Mouse (Mus musculus) heart, embryonic 13.5 days (tissue): ENCODE measurements around the gene Otulinl. TPM values are rescaled to one million over a fixed set of nuclear protein-coding genes. Genes with fewer than 3 reads are reported as not detected.

Experiments
- ATAC-seq: fragments of 200-750 bp; cut with Nextera tagmentation; 2 replicates; pipeline ENCODE4 v1.8.0; 2017; ENCODE audit warnings: moderate TSS enrichment; ENCODE audit not compliant: insufficient number of reproducible peaks, low FRiP score, low TSS enrichment; ENCODE audit errors: extremely low read depth
- H3K27ac ChIP-seq: fragments of 300-500 bp; sonication (generic); replicated peaks from 2 replicates; pipeline ENCODE4 v1.5.1; 2015; ENCODE audit warnings: moderate library complexity, mild to moderate bottlenecking, inconsistent platforms
- H3K27me3 ChIP-seq: fragments of 300-500 bp; sonication (generic); replicated peaks from 2 replicates; pipeline ENCODE4 v1.6.1; 2015; ENCODE audit warnings: mild to moderate bottlenecking, inconsistent platforms
- H3K36me3 ChIP-seq: fragments of 300-500 bp; sonication (generic); 2 replicates; pipeline ENCODE4 v1.6.1; 2015; ENCODE audit warnings: mild to moderate bottlenecking, inconsistent platforms
- H3K4me1 ChIP-seq: fragments of 300-500 bp; sonication (generic); 2 replicates; pipeline ENCODE4 v1.6.1; 2015; ENCODE audit warnings: inconsistent platforms
- H3K4me2 ChIP-seq: fragments of 300-500 bp; sonication (generic); 2 replicates; pipeline ENCODE4 v1.6.1; 2015; ENCODE audit warnings: inconsistent platforms, mild to moderate bottlenecking, moderate library complexity
- H3K4me3 ChIP-seq: fragments of 300-500 bp; sonication (generic); 2 replicates; pipeline ENCODE4 v1.5.1; 2015; ENCODE audit warnings: moderate library complexity, mild to moderate bottlenecking, inconsistent platforms
- H3K9ac ChIP-seq: fragments of 300-500 bp; sonication (generic); 2 replicates; pipeline ENCODE4 v1.6.1; 2015; ENCODE audit warnings: inconsistent platforms, mild to moderate bottlenecking, moderate library complexity
- H3K9me3 ChIP-seq: fragments of 300-500 bp; sonication (generic); 2 replicates; pipeline ENCODE4 v1.6.1; 2016; ENCODE audit warnings: inconsistent platforms
- WGBS: fragments of 180-500 bp; shearing (Covaris S2); methylation state at CpG from one replicate; pipeline ENCODE4 v1.1.7; 2015; ENCODE audit warnings: mixed read lengths; 5-methylcytosine and 5-hydroxymethylcytosine counted together
- polyA plus RNA-seq: library from polyadenylated mRNA; unstranded; fragments of >200 nt; fragmentation: Nextera tagmentation; extraction: Ambion mirVana; gene quantifications from 2 replicates; pipeline ENCODE4 v1.2.1, GENCODE M21; 2015

The Otulinl gene
- polyA plus RNA-seq, 1 experiment from 2014 or later: 4.1 TPM

GRCm38 (mm10) chr15:27702972-27703313 lies 21.6 kb upstream of the Otulinl start:
- H3K27ac ChIP-seq: peak overlapping the region; percentile 50
- no peak overlapping the region for H3K4me2 ChIP-seq
- no peaks in the 10 kb centered on the region for H3K36me3 ChIP-seq
- peaks cover 13% of the 10 kb centered on the region; the same call in 1 of the 2 replicates for H3K27me3 ChIP-seq
- H3K4me1 ChIP-seq: peaks cover 14% of the 10 kb centered on the region
- H3K4me3 ChIP-seq: no peak overlapping the region
- 25% methylated on average over 1 of the region's 1 CpGs for WGBS
- no peak for ATAC-seq
- H3K9me3 ChIP-seq: no peaks in the 10 kb centered on the region; the same call in 1 of the 2 replicates
- H3K9ac ChIP-seq: no peak overlapping the region

GRCm38 (mm10) chr15:27702031-27702971 lies 20.9 kb upstream of the Otulinl start:
- Histone ChIP-seq H3K27me3 (peaks cover 13% of the 10 kb centered on the region; the same call in 1 of the 2 replicates), H3K4me3 (no peak overlapping the region), H3K9me3 (no peaks in the 10 kb centered on the region; the same call in 1 of the 2 replicates), H3K36me3 (no peaks in the 10 kb centered on the region), H3K9ac (no peak overlapping the region), H3K4me1 (peaks cover 14% of the 10 kb centered on the region), H3K4me2 (no peak overlapping the region), H3K27ac (peak overlapping the region; percentile 50)
- 28% methylated on average over 11 of the region's 11 CpGs for WGBS
- no peak for ATAC-seq

- peaks cover 9% of the 10 kb centered on the region for H3K27me3 ChIP-seq
- H3K9ac ChIP-seq: no peak overlapping the region
- ATAC-seq: no peak
- H3K4me3 ChIP-seq: no peak overlapping the region
- peaks cover 6% of the 10 kb centered on the region; the same call in 1 of the 2 replicates for H3K4me1 ChIP-seq
- H3K9me3 ChIP-seq: no peaks in the 10 kb centered on the region; the same call in 1 of the 2 replicates
- 75% methylated on average over 5 of the region's 5 CpGs for WGBS
- no peak overlapping the region for H3K4me2 ChIP-seq
- H3K36me3 ChIP-seq: no peaks in the 10 kb centered on the region
- no peak overlapping the region for H3K27ac ChIP-seq
These were observed 16.3 kb upstream of the Otulinl start for GRCm38 (mm10) chr15:27697632-27698031.

- H3K9me3 ChIP-seq: no peaks in the 10 kb centered on the region
- WGBS: 65% methylated on average over 10 of the region's 10 CpGs
These were observed 11.9 kb upstream of the Otulinl start for GRCm38 (mm10) chr15:27693235-27693634.

GRCm38 (mm10) chr15:27692161-27692560 lies 10.8 kb upstream of the Otulinl start:
- H3K4me1 ChIP-seq: peaks cover 8% of the 10 kb centered on the region; the same call in 1 of the 2 replicates
- peaks cover 12% of the 10 kb centered on the region for H3K27me3 ChIP-seq
- no peak overlapping the region for H3K9ac ChIP-seq
- no peaks in the 10 kb centered on the region for H3K36me3 ChIP-seq
- H3K4me2 ChIP-seq: no peak overlapping the region
- no peak overlapping the region for H3K27ac ChIP-seq
- no peak for ATAC-seq
- H3K4me3 ChIP-seq: no peak overlapping the region
- no peaks in the 10 kb centered on the region for H3K9me3 ChIP-seq
- 70% methylated on average over 7 of the region's 7 CpGs for WGBS

More at GRCm38 (mm10) chr15:27693235-27693634, 11.9 kb upstream of the Otulinl start:
- Histone ChIP-seq H3K4me3 (no peak overlapping the region), H3K36me3 (no peaks in the 10 kb centered on the region), H3K27ac (no peak overlapping the region), H3K4me2 (no peak overlapping the region), H3K27me3 (peaks cover 12% of the 10 kb centered on the region), H3K4me1 (peaks cover 3% of the 10 kb centered on the region; the same call in 1 of the 2 replicates), H3K9ac (no peak overlapping the region)
- no peak for ATAC-seq

GRCm38 (mm10) chr15:27691213-27691612 lies 9.8 kb upstream of the Otulinl start:
- no peak overlapping the region for H3K4me3 ChIP-seq
- no peak overlapping the region for H3K9ac ChIP-seq
- no peak overlapping the region for H3K4me2 ChIP-seq
- peaks cover 8% of the 10 kb centered on the region; the same call in 1 of the 2 replicates for H3K4me1 ChIP-seq
- H3K36me3 ChIP-seq: no peaks in the 10 kb centered on the region
- WGBS: 72% methylated on average over 7 of the region's 7 CpGs
- H3K27me3 ChIP-seq: peaks cover 4% of the 10 kb centered on the region
- no peaks in the 10 kb centered on the region for H3K9me3 ChIP-seq
- H3K27ac ChIP-seq: no peak overlapping the region
- no peak for ATAC-seq

- Histone ChIP-seq H3K4me1 (peaks cover 8% of the 10 kb centered on the region; the same call in 1 of the 2 replicates), H3K9ac (no peak overlapping the region), H3K27me3 (peaks cover 28% of the 10 kb centered on the region), H3K4me2 (no peak overlapping the region), H3K4me3 (no peak overlapping the region), H3K36me3 (no peaks in the 10 kb centered on the region), H3K27ac (no peak overlapping the region), H3K9me3 (no peaks in the 10 kb centered on the region)
- no peak for ATAC-seq
- 29% methylated on average over 9 of the region's 9 CpGs for whole genome bisulfite sequencing
These were observed 6.8 kb upstream of the Otulinl start for GRCm38 (mm10) chr15:27688041-27688651.

GRCm38 (mm10) chr15:27684813-27685212 lies 3.4 kb upstream of the Otulinl start:
- WGBS: 80% methylated on average over 7 of the region's 7 CpGs
- ATAC-seq: no peak
- no peaks in the 10 kb centered on the region for H3K36me3 ChIP-seq

GRCm38 (mm10) chr15:27683206-27683605 lies 1.8 kb upstream of the Otulinl start:
- H3K27ac ChIP-seq: no peak overlapping the region

More at GRCm38 (mm10) chr15:27684813-27685212, 3.4 kb upstream of the Otulinl start:
- Histone ChIP-seq H3K9ac (no peak overlapping the region), H3K4me1 (peaks cover 16% of the 10 kb centered on the region), H3K4me2 (no peak overlapping the region), H3K27me3 (peaks cover 38% of the 10 kb centered on the region), H3K4me3 (no peak overlapping the region), H3K9me3 (no peaks in the 10 kb centered on the region), H3K27ac (no peak overlapping the region)

GRCm38 (mm10) chr15:27682619-27683018 lies 1.2 kb upstream of the Otulinl start:
- peaks cover 52% of the 10 kb centered on the region for H3K27me3 ChIP-seq
- peaks cover 8% of the 10 kb centered on the region; the same call in 1 of the 2 replicates for H3K4me1 ChIP-seq
- no peak for ATAC-seq
- H3K4me3 ChIP-seq: no peak overlapping the region
- WGBS: 61% methylated on average over 9 of the region's 9 CpGs
- H3K4me2 ChIP-seq: no peak overlapping the region
- H3K27ac ChIP-seq: no peak overlapping the region
- H3K36me3 ChIP-seq: no peaks in the 10 kb centered on the region
- no peaks in the 10 kb centered on the region for H3K9me3 ChIP-seq
- H3K9ac ChIP-seq: no peak overlapping the region

More at GRCm38 (mm10) chr15:27683206-27683605, 1.8 kb upstream of the Otulinl start:
- peaks cover 52% of the 10 kb centered on the region for H3K27me3 ChIP-seq
- WGBS: 58% methylated on average over 1 of the region's 1 CpGs
- no peaks in the 10 kb centered on the region for H3K36me3 ChIP-seq
- peaks cover 13% of the 10 kb centered on the region for H3K4me1 ChIP-seq
- no peak overlapping the region for H3K4me2 ChIP-seq
- no peak overlapping the region for H3K4me3 ChIP-seq
- no peaks in the 10 kb centered on the region for H3K9me3 ChIP-seq
- H3K9ac ChIP-seq: no peak overlapping the region
- ATAC-seq: no peak

GRCm38 (mm10) chr15:27680997-27681396 lies 382 bp downstream of the Otulinl start:
- H3K4me2 ChIP-seq: peak overlapping the region; percentile 97
- H3K36me3 ChIP-seq: no peaks in the 10 kb centered on the region
- H3K27me3 ChIP-seq: peaks cover 54% of the 10 kb centered on the region
- ATAC-seq: no peak
- H3K4me1 ChIP-seq: peaks cover 19% of the 10 kb centered on the region
- H3K9me3 ChIP-seq: no peaks in the 10 kb centered on the region
- no peak overlapping the region for H3K27ac ChIP-seq
- 2% methylated on average over 28 of the region's 28 CpGs for WGBS
- H3K4me3 ChIP-seq: peak overlapping the region; percentile 70
- peak overlapping the region; percentile 82 for H3K9ac ChIP-seq
